Mouse (Mus musculus): ENCODE data around the gene Gm42417.

DNA sequence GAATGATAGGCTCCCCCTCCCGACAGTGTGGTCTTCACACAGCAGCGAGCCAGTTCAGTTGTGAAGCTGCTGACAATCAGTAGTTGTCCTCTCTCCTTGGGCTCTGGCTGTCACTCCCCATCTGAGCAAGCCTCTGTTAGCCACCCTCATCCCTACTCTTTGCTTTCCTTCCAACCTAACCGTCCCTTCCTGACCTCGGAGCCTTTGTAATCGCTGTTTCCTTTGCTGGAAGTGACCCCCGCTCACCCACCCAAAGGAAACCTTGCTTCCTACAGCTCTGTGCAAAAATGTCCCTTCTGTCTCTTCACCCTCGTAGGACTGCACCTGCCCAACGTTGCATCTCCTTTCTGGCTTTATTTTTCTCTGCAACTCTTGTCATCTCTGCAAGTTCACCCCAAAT is 43.0 kb upstream of the Gm42417 start:
- TF ChIP-seq CTCF (IDR thresholded peaks at IDR 0.05; ENCODE audit: control insufficient read depth, insufficient read depth, insufficient replicate concordance, low read depth, low read length) (no peak), POLR2A (IDR thresholded peaks at IDR 0.05; ENCODE audit: control insufficient read depth, low read depth, low read length) (no peak)
